Mouse (Mus musculus) CH12.LX (cell line): ENCODE measurements around the gene Slc25a48. TPM values are rescaled to one million over a fixed set of nuclear protein-coding genes. Genes with fewer than 3 reads are reported as not detected.

Experiments
- DNase-seq: peaks from one replicate; pipeline ENCODE4 v3.0.0-alpha.2; 2013; ENCODE audit errors: extremely low read depth
- H3K27ac ChIP-seq: 2 replicates; pipeline ENCODE4 v1.5.1; 2012; ENCODE audit warnings: low read depth, mild to moderate bottlenecking, control low read depth, moderate library complexity; ENCODE audit not compliant: insufficient read depth
- H3K27me3 ChIP-seq: replicated peaks from 2 replicates; pipeline ENCODE3; 2012; ENCODE audit warnings: inconsistent platforms
- H3K36me3 ChIP-seq, 2 experiments: replicated peaks in 1 of 2; 2 replicates each; pipeline versions ENCODE3 to v1.6.1; 2012; ENCODE audit warnings: inconsistent platforms in 1 of 2, low read length in 1 of 2, mild to moderate bottlenecking in 1 of 2, mixed read lengths in 1 of 2, moderate library complexity in 1 of 2; ENCODE audit not compliant: control insufficient read depth in 1 of 2, insufficient read depth in 1 of 2
- H3K4me1 ChIP-seq, 2 experiments: 2 replicates each; pipeline ENCODE4 v1.6.1; 2012; ENCODE audit warnings: inconsistent platforms in 1 of 2, moderate library complexity in 1 of 2; ENCODE audit not compliant: insufficient read depth in 2 of 2, control insufficient read depth in 1 of 2
- H3K4me2 ChIP-seq: 2 replicates; pipeline ENCODE4 v1.6.1; 2012; ENCODE audit warnings: low read depth, mild to moderate bottlenecking, control low read depth; ENCODE audit not compliant: poor library complexity, insufficient read depth, severe bottlenecking
- H3K4me3 ChIP-seq, 3 experiments: fragments of 150-350 bp in 1 of 3; sonication (generic) in 1 of 3; replicated peaks in 1 of 3; 2 replicates each; pipeline versions ENCODE3 to v1.5.1; 2011 to 2012; ENCODE audit warnings: low read depth in 2 of 3, low read length in 2 of 3, mild to moderate bottlenecking in 2 of 3, moderate library complexity in 2 of 3, control low read depth in 1 of 3, improper control_type of control experiment in 1 of 3, inconsistent platforms in 1 of 3, mixed read lengths in 1 of 3; ENCODE audit not compliant: poor library complexity in 1 of 3
- H3K79me2 ChIP-seq: replicated peaks from 2 replicates; pipeline ENCODE4 v1.6.1; 2012; ENCODE audit warnings: mild to moderate bottlenecking, moderate library complexity; ENCODE audit not compliant: control insufficient read depth, poor library complexity, insufficient read depth, severe bottlenecking; ENCODE audit errors: extremely low read depth
- H3K9ac ChIP-seq: 2 replicates; pipeline ENCODE4 v1.6.1; 2012; ENCODE audit warnings: low read depth, mild to moderate bottlenecking, control low read depth, moderate library complexity; ENCODE audit not compliant: insufficient read depth
- H3K9me3 ChIP-seq: replicated peaks from 2 replicates; pipeline ENCODE3; 2012; ENCODE audit warnings: low read length, inconsistent platforms, mixed read lengths
- BHLHE40 ChIP-seq: IDR thresholded peaks from 2 replicates; pipeline ENCODE4 v1.6.1; 2011; ENCODE audit warnings: mild to moderate bottlenecking, low read depth, low read length, improper control_type of control experiment
- CHD2 ChIP-seq: IDR thresholded peaks from 2 replicates; pipeline ENCODE4 v1.6.1; 2011; ENCODE audit warnings: low read length, improper control_type of control experiment
- CTCF ChIP-seq, 2 experiments: IDR thresholded peaks in 1 of 2; conservative IDR thresholded peaks in 1 of 2; 2 replicates each; pipeline ENCODE4 v1.5.1; 2011 to 2012; ENCODE audit warnings: low read depth in 2 of 2, low read length in 2 of 2, improper control_type of control experiment in 1 of 2, inconsistent platforms in 1 of 2, mild to moderate bottlenecking in 1 of 2, moderate library complexity in 1 of 2
- ELF1 ChIP-seq: IDR thresholded peaks from 2 replicates; pipeline ENCODE4 v1.6.1; 2014; ENCODE audit warnings: low read depth, mild to moderate bottlenecking, inconsistent platforms, low read length, improper control_type of control experiment
- EP300 ChIP-seq: IDR thresholded peaks from 2 replicates; pipeline ENCODE4 v1.6.1; 2011; ENCODE audit warnings: low read length, improper control_type of control experiment
- ETS1 ChIP-seq: conservative IDR thresholded peaks from 2 replicates; pipeline ENCODE4 v1.6.1; 2012; ENCODE audit warnings: low read depth, mild to moderate bottlenecking, inconsistent platforms, low read length, improper control_type of control experiment, moderate library complexity
- GABPA ChIP-seq: IDR thresholded peaks from 2 replicates; pipeline ENCODE4 v1.6.1; 2012; ENCODE audit warnings: low read depth, low read length, improper control_type of control experiment, inconsistent platforms; ENCODE audit not compliant: insufficient replicate concordance
- HCFC1 ChIP-seq: IDR thresholded peaks from 2 replicates; pipeline ENCODE4 v1.6.1; 2012; ENCODE audit warnings: low read depth, mild to moderate bottlenecking, inconsistent platforms, low read length, improper control_type of control experiment
- JUND ChIP-seq: conservative IDR thresholded peaks from 2 replicates; pipeline ENCODE4 v1.6.1; 2011; ENCODE audit warnings: low read depth, low read length, improper control_type of control experiment
- KAT2A ChIP-seq: IDR thresholded peaks from 2 replicates; pipeline ENCODE4 v1.6.1; 2012; ENCODE audit warnings: low read length, improper control_type of control experiment, inconsistent platforms; ENCODE audit not compliant: insufficient replicate concordance
- MAFK ChIP-seq: IDR thresholded peaks from 2 replicates; pipeline ENCODE4 v1.6.1; 2011; ENCODE audit warnings: low read length, improper control_type of control experiment; ENCODE audit not compliant: insufficient replicate concordance
- MAX ChIP-seq: IDR thresholded peaks from 2 replicates; pipeline ENCODE4 v1.6.1; 2011; ENCODE audit warnings: low read length, improper control_type of control experiment
- MAZ ChIP-seq: IDR thresholded peaks from 2 replicates; pipeline ENCODE4 v1.6.1; 2012; ENCODE audit warnings: low read depth, mild to moderate bottlenecking, inconsistent platforms, low read length, improper control_type of control experiment, moderate library complexity
- NRF1 ChIP-seq: IDR thresholded peaks from 2 replicates; pipeline ENCODE4 v1.6.1; 2014; ENCODE audit warnings: low read depth, mild to moderate bottlenecking, inconsistent platforms, low read length, improper control_type of control experiment, moderate library complexity
- POLR2A ChIP-seq: IDR thresholded peaks from 2 replicates; pipeline ENCODE4 v1.6.1; 2011; ENCODE audit warnings: low read depth, mild to moderate bottlenecking, improper control_type of control experiment, low read length
- RAD21 ChIP-seq: IDR thresholded peaks from 2 replicates; pipeline ENCODE4 v1.6.1; 2011; ENCODE audit warnings: low read depth, mild to moderate bottlenecking, low read length, improper control_type of control experiment, moderate library complexity
- SIN3A ChIP-seq: IDR thresholded peaks from 2 replicates; pipeline ENCODE4 v1.6.1; 2012; ENCODE audit warnings: low read length, improper control_type of control experiment, inconsistent platforms
- SMC3 ChIP-seq: IDR thresholded peaks from 2 replicates; pipeline ENCODE4 v1.6.1; 2011; ENCODE audit warnings: low read depth, low read length, improper control_type of control experiment
- UBTF ChIP-seq: IDR thresholded peaks from 2 replicates; pipeline ENCODE4 v1.6.1; 2012; ENCODE audit warnings: low read depth, mild to moderate bottlenecking, inconsistent platforms, low read length, improper control_type of control experiment, moderate library complexity
- USF1 ChIP-seq: IDR thresholded peaks from 2 replicates; pipeline ENCODE4 v1.6.1; 2014; ENCODE audit warnings: low read depth, mild to moderate bottlenecking, inconsistent platforms, low read length, improper control_type of control experiment
- ZMIZ1 ChIP-seq: IDR thresholded peaks from 2 replicates; pipeline ENCODE4 v1.6.1; 2012; ENCODE audit warnings: low read depth, mild to moderate bottlenecking, inconsistent platforms, low read length, improper control_type of control experiment
- dilution Hi-C: fragments of 300-500 bp; cut with MboI; formaldehyde crosslinking; loops from 2 replicates; pipeline ENCODE4 v1.14.3; 2020; ENCODE audit warnings: low sequenced_read_pairs; ENCODE audit not compliant: extremely low pct_unique_long_range_greater_than_20kb, extremely low pct_ligation_motif_present
- in situ Hi-C: fragments of 300-500 bp; cut with MboI; formaldehyde crosslinking; loops from 3 replicates; pipeline ENCODE4 v1.14.3; 2019; ENCODE audit warnings: low sequenced_read_pairs, low pct_ligation_motif_present, low pct_unique_long_range_greater_than_20kb, mixed read lengths
- polyA plus RNA-seq: library from polyadenylated mRNA; unstranded; fragments of >175 nt; gene quantifications from 2 replicates; pipeline ENCODE4 v1.2.1, GENCODE M21; 2012; ENCODE audit warnings: low read depth; ENCODE audit not compliant: insufficient read length
- total RNA-seq, 2 experiments: library from RNA; depleted of rRNA; stranded (reverse); fragments of 300-350 nt in 1 of 2; fragments of >200 nt in 1 of 2; gene quantifications; 2 replicates each; pipeline ENCODE4 v1.2.3; 2012 to 2014

Slc25a48 gene
- total and polyA plus RNA-seq, 3 experiments = not detected

GRCm38 (mm10) chr13:56450035-56450434 is 11.9 kb downstream of the Slc25a48 start:
- DNase-seq = peak; percentile 12
- dilution Hi-C loops = no loop called here
- Histone ChIP-seq H3K4me2 (no peak overlapping the region), H3K36me3 (no peaks in the 10 kb centered on the region), H3K27me3 (peaks cover 90% of the 10 kb centered on the region), H3K4me3 (no peak overlapping the region), H3K9ac (no peak overlapping the region), H3K27ac (no peak overlapping the region), H3K9me3 (peaks cover 5% of the 10 kb centered on the region), H3K4me1 (peaks cover 3 to 9% of the 10 kb centered on the region in 2 experiments; a peak in 2 of 4 replicates), H3K79me2 (no peaks in the 10 kb centered on the region)
- in situ Hi-C loops = no loop called here
- TF ChIP-seq POLR2A = no peak
- no peak for TF ChIP-seq UBTF
- peak; percentile 2 for TF ChIP-seq RAD21
- peak in 1 of 2 experiments; percentile 20; a peak in 2 of 4 replicates for TF ChIP-seq CTCF (conservative IDR thresholded peaks at IDR 0.05 in 1 of 2, IDR thresholded peaks at IDR 0.05 in 1 of 2; ENCODE audit: low read depth in 2 of 2, low read length in 2 of 2)
- no peak for TF ChIP-seq CHD2
- TF ChIP-seq ZMIZ1 = no peak
- TF ChIP-seq ELF1 = no peak
- no peak for TF ChIP-seq USF1
- TF ChIP-seq BHLHE40 = no peak
- no peak for TF ChIP-seq HCFC1

DNA sequence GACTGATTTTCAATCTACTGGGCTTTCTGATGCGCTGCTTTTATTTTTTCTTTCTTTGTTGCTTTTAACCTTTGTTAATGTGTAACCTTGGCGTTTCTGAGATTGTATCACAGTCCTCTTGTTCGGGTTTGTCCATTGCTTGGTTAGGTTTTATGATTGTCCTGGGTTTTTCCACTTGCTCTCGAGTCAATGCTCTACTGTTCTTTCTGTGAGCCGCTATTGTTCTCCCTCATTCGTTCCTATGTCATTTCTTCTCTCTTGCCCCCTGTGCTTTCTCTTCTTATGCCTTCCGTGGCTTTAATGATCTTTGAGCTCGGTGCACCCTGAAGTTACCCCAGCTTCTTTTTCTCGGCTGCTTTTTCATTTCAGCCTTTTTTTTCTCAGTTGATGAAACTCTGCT is 19.8 kb downstream of the Slc25a48 start:
- dilution Hi-C loops (no loop called here), in situ Hi-C loops (no loop called here)
- peaks cover 88% of the 10 kb centered on the region for H3K27me3 ChIP-seq
- no peak overlapping the region for H3K27ac ChIP-seq
- no peaks in the 10 kb centered on the region for H3K4me1 ChIP-seq
- no peaks in the 10 kb centered on the region for H3K36me3 ChIP-seq
- no peak overlapping the region for H3K9ac ChIP-seq
- no peak overlapping the region for H3K4me2 ChIP-seq
- no peaks in the 10 kb centered on the region for H3K9me3 ChIP-seq
- TF ChIP-seq GABPA (no peak), SMC3 (no peak), JUND (no peak), ETS1 (no peak), SIN3A (no peak), ELF1 (no peak), KAT2A (no peak), RAD21 (no peak), MAX (no peak)
- no peak for DNase-seq
- no peak overlapping the region for H3K4me3 ChIP-seq
- H3K79me2 ChIP-seq = no peaks in the 10 kb centered on the region

- no peak for DNase-seq
- Histone ChIP-seq H3K79me2 (no peaks in the 10 kb centered on the region), H3K9me3 (no peaks in the 10 kb centered on the region), H3K36me3 (no peaks in the 10 kb centered on the region)
- TF ChIP-seq NRF1 (no peak), MAFK (no peak), BHLHE40 (no peak), ETS1 (no peak), USF1 (no peak), EP300 (no peak), SMC3 (no peak), MAZ (no peak), ZMIZ1 (no peak), MAX (no peak), CTCF (conservative IDR thresholded peaks at IDR 0.05 in 1 of 2, IDR thresholded peaks at IDR 0.05 in 1 of 2; ENCODE audit: low read depth in 2 of 2, low read length in 2 of 2) (no peak)
- TF ChIP-seq, all 38 proteins: peak for 0
- Histone ChIP-seq H3K4me2 (no peak overlapping the region), H3K27me3 (peaks cover 86% of the 10 kb centered on the region), H3K4me1 (no peaks in the 10 kb centered on the region), H3K27ac (no peak overlapping the region), H3K9ac (no peak overlapping the region), H3K4me3 (no peak overlapping the region)
- dilution Hi-C loops = no loop called here
- in situ Hi-C loops = no loop called here
Measured at GRCm38 (mm10) chr13:56461460-56461859, 23.3 kb downstream of the Slc25a48 start.
